Mouse (Mus musculus) midbrain, embryonic 15.5 days (tissue): ENCODE results near the gene Fbxl21. TPM values are rescaled to one million over a fixed set of nuclear protein-coding genes. Genes with fewer than 3 reads are reported as not detected.
A peak's percentile ranks its signal among the peaks of the same experiment; 100 is the strongest.

Experiments
- ATAC-seq: fragments of 200-750 bp; cut with Nextera tagmentation; replicated peaks from 2 replicates; pipeline ENCODE4 v1.8.0; 2017; ENCODE audit warnings: moderate TSS enrichment
- H3K27ac ChIP-seq: fragments of 300-500 bp; sonication (generic); 2 replicates; pipeline ENCODE4 v1.5.1; 2015; ENCODE audit warnings: mild to moderate bottlenecking, inconsistent platforms
- H3K27me3 ChIP-seq: fragments of 300-500 bp; sonication (generic); replicated peaks from 2 replicates; pipeline ENCODE4 v1.6.1; 2015; ENCODE audit warnings: inconsistent platforms
- H3K36me3 ChIP-seq: fragments of 300-500 bp; sonication (generic); replicated peaks from 2 replicates; pipeline ENCODE4 v1.6.1; 2015; ENCODE audit warnings: inconsistent platforms
- H3K4me1 ChIP-seq: fragments of 300-500 bp; sonication (generic); 2 replicates; pipeline ENCODE4 v1.6.1; 2015; ENCODE audit warnings: inconsistent platforms
- H3K4me2 ChIP-seq: fragments of 300-500 bp; sonication (generic); 2 replicates; pipeline ENCODE4 v1.6.1; 2015; ENCODE audit warnings: inconsistent platforms, mild to moderate bottlenecking, moderate library complexity
- H3K4me3 ChIP-seq: fragments of 300-500 bp; sonication (generic); 2 replicates; pipeline ENCODE4 v1.5.1; 2015; ENCODE audit warnings: mild to moderate bottlenecking, inconsistent platforms
- H3K9ac ChIP-seq: fragments of 300-500 bp; sonication (generic); 2 replicates; pipeline ENCODE4 v1.6.1; 2015; ENCODE audit warnings: mild to moderate bottlenecking, inconsistent platforms
- H3K9me3 ChIP-seq: fragments of 300-500 bp; sonication (generic); 2 replicates; pipeline ENCODE4 v1.6.1; 2016; ENCODE audit warnings: inconsistent platforms
- WGBS: fragments of 180-500 bp; shearing (Covaris S2); methylation state at CpG from one replicate; pipeline ENCODE4 v1.1.7; 2015; ENCODE audit warnings: mixed read lengths; 5-methylcytosine and 5-hydroxymethylcytosine counted together
- polyA plus RNA-seq: library from polyadenylated mRNA; unstranded; fragments of >200 nt; fragmentation: Nextera tagmentation; extraction: Ambion mirVana; gene quantifications from 2 replicates; pipeline ENCODE4 v1.2.1, GENCODE M21; 2015

The Fbxl21 gene
- polyA plus RNA-seq, 1 experiment from 2014 or later: 2.4 TPM

DNA sequence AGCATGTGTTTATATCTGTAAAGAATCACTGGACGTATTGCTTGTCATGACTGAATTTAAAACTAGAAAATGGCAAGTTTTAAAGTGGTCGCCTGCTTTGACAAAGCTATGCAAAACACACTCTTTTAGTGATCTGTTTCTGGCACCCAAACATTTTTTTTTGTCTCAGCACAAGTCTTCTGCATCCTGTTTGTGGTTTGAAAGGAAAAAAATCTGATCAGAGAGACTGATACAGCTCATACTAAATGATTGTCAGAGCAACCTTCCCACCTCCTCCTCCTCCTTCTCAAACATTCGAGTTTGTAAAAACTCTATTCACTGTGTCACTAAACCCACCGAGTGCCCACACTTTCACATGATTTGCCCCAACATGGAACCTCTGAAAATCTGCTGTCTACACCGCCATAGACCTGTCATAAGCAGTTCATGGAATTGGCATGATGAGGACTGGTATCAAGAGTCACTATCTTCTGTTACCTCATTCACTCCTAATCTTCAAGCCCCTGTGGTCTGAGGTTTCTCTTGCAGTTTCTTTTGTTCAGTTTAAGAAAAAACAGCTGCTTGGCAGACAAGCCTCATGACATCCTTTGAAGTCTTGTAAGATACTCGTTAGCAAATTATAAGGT, 15.3 kb upstream of the Fbxl21 start:
- H3K4me2 ChIP-seq: no peak overlapping the region
- no peaks in the 10 kb centered on the region for H3K36me3 ChIP-seq
- H3K27me3 ChIP-seq: no peaks in the 10 kb centered on the region
- H3K9ac ChIP-seq: no peak overlapping the region
- H3K9me3 ChIP-seq: no peaks in the 10 kb centered on the region
- 78% methylated on average over 6 of the region's 6 CpGs for WGBS
- no peak overlapping the region for H3K4me3 ChIP-seq
- no peak overlapping the region for H3K27ac ChIP-seq
- ATAC-seq: no peak
- H3K4me1 ChIP-seq: no peaks in the 10 kb centered on the region

DNA sequence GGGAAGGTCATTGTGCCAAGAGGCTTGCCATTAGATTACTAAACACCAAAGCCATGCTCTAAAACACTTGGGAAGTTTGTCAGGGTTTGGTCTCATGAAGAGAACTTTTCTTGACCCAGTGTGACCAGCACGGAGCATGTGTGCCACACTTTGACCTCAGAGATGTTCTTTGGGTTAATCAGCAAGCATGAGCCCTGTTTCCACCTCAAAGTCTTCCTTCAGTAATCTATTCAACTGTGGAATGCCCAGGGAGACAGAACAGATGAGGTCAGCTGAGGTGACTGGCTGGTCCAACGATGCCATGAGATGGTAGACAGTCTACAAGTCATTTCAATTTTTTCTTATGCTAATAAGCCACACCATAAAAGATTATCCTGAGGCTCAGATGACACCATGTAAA, 12.5 kb upstream of the Fbxl21 start:
- Histone ChIP-seq H3K36me3 (no peaks in the 10 kb centered on the region), H3K4me3 (no peak overlapping the region), H3K27ac (no peak overlapping the region), H3K9ac (no peak overlapping the region), H3K4me2 (no peak overlapping the region), H3K27me3 (no peaks in the 10 kb centered on the region), H3K4me1 (no peaks in the 10 kb centered on the region), H3K9me3 (no peaks in the 10 kb centered on the region)
- WGBS: 89% methylated on average over 2 of the region's 2 CpGs
- ATAC-seq: no peak

DNA sequence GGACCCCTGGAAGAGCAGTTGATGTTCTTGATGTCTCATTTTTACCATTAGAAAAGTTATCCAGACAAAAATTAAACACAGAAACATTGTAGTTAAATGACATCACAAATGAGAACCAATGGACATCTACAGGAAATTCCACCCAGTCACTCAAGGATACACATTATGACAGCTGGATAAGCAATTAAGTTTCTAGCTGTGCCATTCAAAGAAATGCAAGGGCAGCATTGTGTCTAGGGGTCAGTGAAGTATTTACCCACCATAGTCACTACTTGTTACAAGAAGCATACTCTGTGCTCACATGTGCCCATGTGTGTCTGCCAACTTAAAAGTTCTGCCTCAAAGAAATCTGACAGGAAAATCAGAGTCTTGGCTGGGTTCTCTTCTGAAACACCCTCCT, 8.7 kb upstream of the Fbxl21 start:
- Histone ChIP-seq H3K36me3 (no peaks in the 10 kb centered on the region), H3K27me3 (no peaks in the 10 kb centered on the region), H3K4me2 (no peak overlapping the region), H3K4me3 (no peak overlapping the region), H3K4me1 (peaks cover 6% of the 10 kb centered on the region; the same call in 1 of the 2 replicates), H3K9me3 (no peaks in the 10 kb centered on the region), H3K9ac (no peak overlapping the region), H3K27ac (no peak overlapping the region)
- no peak for ATAC-seq

DNA sequence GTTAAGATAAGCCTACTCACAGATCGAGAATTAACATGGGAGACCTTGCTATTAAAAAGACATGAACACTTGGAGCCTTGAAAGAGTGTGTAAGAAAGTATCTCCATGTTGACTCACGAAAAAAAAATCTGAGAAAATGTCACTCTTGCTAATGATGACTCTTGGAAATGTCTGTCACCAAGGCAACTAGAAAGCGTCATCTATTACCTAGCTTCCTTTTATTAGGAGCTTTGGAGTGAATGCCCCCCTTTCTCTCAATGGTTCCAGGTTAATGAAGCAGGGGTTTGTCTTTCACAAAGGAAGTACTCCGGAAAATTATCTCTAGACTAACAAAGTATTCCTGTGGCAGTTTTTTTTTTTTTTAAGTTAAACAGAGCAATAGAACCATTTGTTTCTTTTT, 6.0 kb upstream of the Fbxl21 start:
- no peaks in the 10 kb centered on the region for H3K27me3 ChIP-seq
- peaks cover 6% of the 10 kb centered on the region; the same call in 1 of the 2 replicates for H3K4me1 ChIP-seq
- H3K4me2 ChIP-seq: no peak overlapping the region
- no peak overlapping the region for H3K27ac ChIP-seq
- WGBS: 55% methylated on average over 4 of the region's 4 CpGs
- no peak for ATAC-seq
- no peaks in the 10 kb centered on the region for H3K9me3 ChIP-seq
- no peaks in the 10 kb centered on the region for H3K36me3 ChIP-seq
- H3K9ac ChIP-seq: no peak overlapping the region
- H3K4me3 ChIP-seq: no peak overlapping the region

DNA sequence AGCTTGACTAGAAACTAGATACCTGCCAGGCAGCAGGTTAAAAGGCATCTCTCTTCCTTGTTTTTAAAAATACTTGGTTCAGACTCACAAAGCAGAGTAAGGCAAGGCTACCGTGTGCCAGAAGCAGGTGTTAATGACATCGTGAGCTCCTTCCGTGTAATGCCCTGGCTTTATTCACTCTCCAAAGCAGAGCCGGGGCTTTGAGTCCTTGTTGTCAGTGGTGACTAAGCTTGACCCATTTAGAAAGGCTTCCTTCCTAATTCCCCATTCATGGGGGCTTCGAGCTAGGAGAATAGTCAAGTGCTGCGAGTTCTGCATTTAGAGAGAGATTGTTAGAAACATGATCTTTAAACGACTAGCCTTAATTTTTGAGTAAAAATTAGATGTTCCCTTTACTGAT, 5.5 kb upstream of the Fbxl21 start:
- Histone ChIP-seq H3K9ac (no peak overlapping the region), H3K27me3 (no peaks in the 10 kb centered on the region), H3K36me3 (no peaks in the 10 kb centered on the region), H3K4me3 (no peak overlapping the region), H3K9me3 (no peaks in the 10 kb centered on the region), H3K4me1 (peaks cover 6% of the 10 kb centered on the region; the same call in 1 of the 2 replicates), H3K4me2 (no peak overlapping the region), H3K27ac (no peak overlapping the region)
- no peak for ATAC-seq
- WGBS: 17% methylated on average over 7 of the region's 7 CpGs

DNA sequence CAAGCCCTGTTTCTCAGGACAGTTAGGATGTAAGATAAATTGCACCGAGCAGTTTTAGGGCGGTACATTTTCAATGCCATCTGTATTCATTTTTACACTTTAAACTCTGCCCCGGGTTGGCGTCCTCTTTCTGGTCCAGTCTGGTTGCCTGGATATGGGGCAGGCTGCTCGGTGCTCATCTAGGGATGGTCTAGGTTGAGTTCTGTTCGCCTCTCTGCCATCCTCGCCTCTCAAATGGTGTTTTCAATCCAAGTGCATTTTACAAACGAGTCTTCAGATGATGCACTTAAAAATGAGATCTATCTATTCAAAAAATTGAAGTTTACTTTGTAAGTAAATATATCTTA, 522 bp downstream of the Fbxl21 start:
- WGBS: 4% methylated on average over 8 of the region's 8 CpGs
- Histone ChIP-seq H3K36me3 (no peaks in the 10 kb centered on the region), H3K27me3 (no peaks in the 10 kb centered on the region), H3K4me1 (no peaks in the 10 kb centered on the region), H3K9ac (peak overlapping the region; percentile 65), H3K4me2 (peak overlapping the region; percentile 91), H3K4me3 (peak overlapping the region; percentile 72), H3K27ac (0 out of 2 replicates have a peak overlapping the region, but pooled peaks have one; percentile 9), H3K9me3 (no peaks in the 10 kb centered on the region)
- ATAC-seq: peak; percentile 46

DNA sequence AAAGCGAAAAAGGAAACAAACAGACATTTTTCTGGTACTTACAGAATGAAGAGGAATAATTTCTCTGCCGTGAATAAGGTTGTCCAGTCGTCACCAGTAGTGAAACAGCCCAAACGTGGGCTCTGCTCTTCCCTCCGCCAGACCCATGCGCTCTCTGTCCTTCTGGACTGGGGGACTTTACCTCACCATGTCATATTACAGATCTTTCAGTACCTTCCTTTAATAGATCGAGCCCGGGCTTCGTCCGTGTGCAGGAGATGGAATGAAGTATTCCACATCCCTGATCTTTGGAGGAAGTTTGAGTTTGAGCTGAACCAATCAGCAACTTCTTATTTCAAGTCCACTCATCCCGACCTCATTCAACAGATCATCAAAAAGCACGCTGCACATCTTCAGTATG, 4.6 kb downstream of the Fbxl21 start:
- 82% methylated on average over 12 of the region's 12 CpGs for WGBS
- ATAC-seq: no peak
- H3K4me3 ChIP-seq: no peak overlapping the region
- no peak overlapping the region for H3K9ac ChIP-seq
- H3K27me3 ChIP-seq: no peaks in the 10 kb centered on the region
- no peaks in the 10 kb centered on the region for H3K4me1 ChIP-seq
- H3K4me2 ChIP-seq: no peak overlapping the region
- H3K27ac ChIP-seq: no peak overlapping the region
- no peaks in the 10 kb centered on the region for H3K9me3 ChIP-seq
- no peaks in the 10 kb centered on the region for H3K36me3 ChIP-seq

DNA sequence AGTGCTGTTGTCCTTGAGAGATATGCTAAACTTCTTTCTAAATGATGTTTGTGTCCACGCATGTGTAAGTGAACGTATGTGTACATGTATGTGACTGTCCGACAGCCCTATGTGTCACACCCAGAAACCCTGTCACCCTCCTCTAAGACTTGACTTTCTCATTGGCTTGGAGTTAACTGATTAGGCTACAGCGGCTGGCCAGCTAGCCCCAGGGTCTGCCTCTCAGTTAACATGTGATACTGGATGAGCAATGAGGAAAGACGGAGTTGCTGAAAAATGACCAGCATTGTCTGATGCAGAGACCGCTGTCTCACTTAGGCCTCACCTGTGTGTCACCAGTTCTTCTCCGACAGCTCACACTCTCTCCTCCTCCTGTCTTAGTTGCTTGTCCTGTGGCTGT, 5.6 kb downstream of the Fbxl21 start:
- Histone ChIP-seq H3K9me3 (no peaks in the 10 kb centered on the region), H3K4me3 (no peak overlapping the region), H3K4me2 (no peak overlapping the region), H3K36me3 (no peaks in the 10 kb centered on the region), H3K27me3 (no peaks in the 10 kb centered on the region), H3K9ac (no peak overlapping the region), H3K27ac (no peak overlapping the region), H3K4me1 (no peaks in the 10 kb centered on the region)
- ATAC-seq: no peak
- WGBS: 94% methylated on average over 7 of the region's 7 CpGs

DNA sequence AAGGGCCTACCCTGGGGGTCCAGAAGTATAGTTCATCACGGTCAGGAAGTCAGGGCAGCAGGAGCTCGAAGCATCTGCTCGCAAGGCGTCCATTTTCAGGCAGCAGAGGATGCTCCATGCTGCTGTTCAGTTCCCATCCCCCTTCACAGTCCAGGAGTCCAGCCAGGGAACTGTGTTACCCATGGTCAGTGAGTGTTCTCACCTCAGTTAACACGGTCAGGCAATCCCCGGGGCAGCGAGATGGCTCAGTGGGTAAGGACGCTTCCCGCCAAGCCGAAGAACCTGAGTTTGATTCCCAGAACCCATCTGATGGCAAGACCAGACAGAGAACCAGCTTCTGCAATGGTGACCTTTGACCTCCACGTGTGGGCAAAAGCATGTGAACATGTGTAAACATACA, 6.0 kb downstream of the Fbxl21 start:
- Histone ChIP-seq H3K4me2 (no peak overlapping the region), H3K27ac (no peak overlapping the region), H3K9ac (no peak overlapping the region), H3K4me3 (no peak overlapping the region), H3K36me3 (no peaks in the 10 kb centered on the region), H3K27me3 (no peaks in the 10 kb centered on the region), H3K9me3 (no peaks in the 10 kb centered on the region), H3K4me1 (no peaks in the 10 kb centered on the region)
- WGBS: 87% methylated on average over 11 of the region's 11 CpGs
- ATAC-seq: no peak

DNA sequence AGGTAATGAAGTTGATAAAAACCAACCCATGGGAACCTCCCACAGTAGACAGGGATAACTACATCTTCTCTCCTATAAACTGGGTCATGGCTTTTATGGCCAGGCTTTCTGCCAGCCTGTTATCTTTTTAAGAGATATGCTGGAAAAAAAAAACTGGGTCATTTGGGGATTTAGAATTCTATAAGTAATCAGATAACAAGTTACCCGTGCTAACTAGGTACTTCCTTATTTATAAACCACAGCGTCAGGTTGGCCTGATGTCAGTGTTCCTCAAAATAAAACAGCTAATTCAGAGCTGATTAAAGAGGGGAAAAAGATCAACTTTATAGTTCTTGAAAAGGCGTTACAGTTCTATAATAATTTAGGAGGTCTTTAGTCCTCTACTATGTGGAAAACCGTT, 6.8 kb downstream of the Fbxl21 start:
- no peak overlapping the region for H3K27ac ChIP-seq
- H3K4me1 ChIP-seq: no peaks in the 10 kb centered on the region
- H3K4me3 ChIP-seq: no peak overlapping the region
- no peak overlapping the region for H3K4me2 ChIP-seq
- H3K9me3 ChIP-seq: no peaks in the 10 kb centered on the region
- H3K27me3 ChIP-seq: no peaks in the 10 kb centered on the region
- 83% methylated on average over 4 of the region's 4 CpGs for WGBS
- no peak overlapping the region for H3K9ac ChIP-seq
- ATAC-seq: no peak
- no peaks in the 10 kb centered on the region for H3K36me3 ChIP-seq

DNA sequence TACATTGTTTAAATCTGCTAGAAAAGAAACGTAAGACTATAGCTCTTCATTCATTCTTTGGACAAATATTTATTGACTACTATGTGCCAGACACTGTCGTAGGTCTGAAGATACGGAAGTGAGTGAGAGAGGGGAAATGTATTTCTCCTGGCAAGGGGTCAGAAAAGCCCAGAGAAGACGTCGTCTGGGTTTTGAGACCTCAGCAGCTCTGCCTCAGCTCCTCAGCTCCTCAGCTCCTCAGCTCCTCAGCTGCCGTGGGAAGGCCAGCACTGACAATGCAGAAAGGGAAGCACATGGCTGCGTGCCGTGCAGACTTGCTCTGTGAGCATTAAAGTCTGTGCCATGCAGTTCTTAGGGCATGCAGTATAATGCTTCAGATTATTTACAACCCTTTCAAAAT, 7.4 kb downstream of the Fbxl21 start:
- no peaks in the 10 kb centered on the region for H3K9me3 ChIP-seq
- H3K4me1 ChIP-seq: no peaks in the 10 kb centered on the region
- no peak overlapping the region for H3K27ac ChIP-seq
- no peaks in the 10 kb centered on the region for H3K36me3 ChIP-seq
- WGBS: 65% methylated on average over 8 of the region's 8 CpGs
- H3K4me2 ChIP-seq: no peak overlapping the region
- no peak overlapping the region for H3K4me3 ChIP-seq
- ATAC-seq: no peak
- no peak overlapping the region for H3K9ac ChIP-seq
- no peaks in the 10 kb centered on the region for H3K27me3 ChIP-seq

DNA sequence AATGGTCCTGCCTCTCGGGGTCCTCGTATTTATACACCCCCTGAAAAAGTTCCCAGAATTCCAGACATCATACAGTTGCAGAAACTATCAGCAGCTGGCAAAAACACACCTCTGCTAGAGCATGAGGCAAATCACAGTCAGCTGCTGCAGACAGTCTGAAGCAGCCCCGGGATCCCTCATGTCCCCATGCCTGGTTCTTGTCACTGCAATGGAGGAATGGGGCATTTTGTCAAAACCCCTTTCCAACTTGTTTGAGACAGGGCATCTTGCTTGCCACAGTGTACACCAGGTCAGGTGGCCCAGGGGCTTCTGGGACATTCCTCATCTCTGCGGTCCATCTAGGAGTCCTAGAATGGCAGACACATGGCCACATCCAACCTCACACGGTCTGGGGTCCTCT, 12.7 kb downstream of the Fbxl21 start:
- Histone ChIP-seq H3K36me3 (no peaks in the 10 kb centered on the region), H3K4me1 (no peaks in the 10 kb centered on the region), H3K9ac (no peak overlapping the region), H3K4me2 (no peak overlapping the region), H3K27ac (no peak overlapping the region), H3K4me3 (no peak overlapping the region), H3K9me3 (no peaks in the 10 kb centered on the region; the same call in 1 of the 2 replicates), H3K27me3 (no peaks in the 10 kb centered on the region)
- WGBS: 90% methylated on average over 5 of the region's 5 CpGs
- ATAC-seq: no peak

DNA sequence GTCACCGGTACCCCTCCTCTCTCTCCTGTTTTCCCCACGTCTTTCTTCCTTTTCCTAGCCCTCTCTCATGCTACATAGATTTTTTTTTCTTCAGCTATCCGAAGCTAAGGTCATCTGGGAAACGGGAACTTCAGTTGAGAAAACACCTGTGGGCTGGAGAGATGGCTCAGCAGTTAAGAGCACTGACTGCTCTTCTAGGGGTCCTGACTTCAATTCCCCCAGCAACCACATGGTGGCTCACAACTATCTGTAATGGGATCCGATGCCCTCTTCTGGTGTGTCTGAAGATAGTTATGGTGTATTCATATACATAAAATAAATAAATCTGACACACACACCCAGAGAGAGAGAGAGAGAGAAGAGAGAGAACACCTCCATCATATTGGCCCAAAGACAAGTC, 13.3 kb downstream of the Fbxl21 start:
- no peak overlapping the region for H3K4me3 ChIP-seq
- H3K9me3 ChIP-seq: no peaks in the 10 kb centered on the region; the same call in 1 of the 2 replicates
- H3K27ac ChIP-seq: no peak overlapping the region
- no peak overlapping the region for H3K9ac ChIP-seq
- no peaks in the 10 kb centered on the region for H3K36me3 ChIP-seq
- no peak for ATAC-seq
- no peaks in the 10 kb centered on the region for H3K4me1 ChIP-seq
- H3K27me3 ChIP-seq: no peaks in the 10 kb centered on the region
- no peak overlapping the region for H3K4me2 ChIP-seq
- 82% methylated on average over 5 of the region's 5 CpGs for WGBS
